Mouse (Mus musculus) lung, embryonic 16.5 days (tissue): ENCODE measurements at regions not wholly inside any gene's neighbourhood (a gene's known extent, or its start where the extent isn't known, plus 50 kb on each side); places are given as distances from the start of the nearest gene placed in this dataset.

Experiments
- ATAC-seq: fragments of 200-750 bp; cut with Nextera tagmentation; 2 replicates; pipeline ENCODE4 v1.8.0; 2017; ENCODE audit warnings: low read depth, mild to moderate bottlenecking, moderate library complexity
- H3K27ac ChIP-seq: fragments of 300-500 bp; sonication (generic); 2 replicates; pipeline ENCODE4 v1.5.1; 2014; ENCODE audit warnings: mild to moderate bottlenecking, control low read depth, low read length
- H3K27me3 ChIP-seq: fragments of 300-500 bp; sonication (generic); 2 replicates; pipeline ENCODE4 v1.6.1; 2014; ENCODE audit warnings: low read depth, low read length, mixed read lengths; ENCODE audit not compliant: control insufficient read depth, insufficient read depth
- H3K36me3 ChIP-seq: fragments of 300-500 bp; sonication (generic); 2 replicates; pipeline ENCODE4 v1.6.1; 2014; ENCODE audit warnings: low read length; ENCODE audit not compliant: control insufficient read depth, insufficient read depth
- H3K4me1 ChIP-seq: fragments of 300-500 bp; sonication (generic); replicated peaks from 2 replicates; pipeline ENCODE4 v1.6.1; 2014; ENCODE audit warnings: low read length, mixed read lengths; ENCODE audit not compliant: control insufficient read depth, insufficient read depth
- H3K4me2 ChIP-seq: fragments of 300-500 bp; sonication (generic); 2 replicates; pipeline ENCODE4 v1.6.1; 2014; ENCODE audit warnings: low read depth, low read length, control low read depth
- H3K4me3 ChIP-seq: fragments of 300-500 bp; sonication (generic); 2 replicates; pipeline ENCODE4 v1.5.1; 2014; ENCODE audit warnings: mild to moderate bottlenecking, low read length, control low read depth
- H3K9ac ChIP-seq: fragments of 300-500 bp; sonication (generic); 2 replicates; pipeline ENCODE4 v1.6.1; 2014; ENCODE audit warnings: low read length, control low read depth
- H3K9me3 ChIP-seq: fragments of 300-500 bp; sonication (generic); 2 replicates; pipeline ENCODE4 v1.6.1; 2016; ENCODE audit warnings: low read length; ENCODE audit not compliant: control insufficient read depth
- WGBS: fragments of 180-500 bp; shearing (Covaris S2); extraction: QIAGEN DNeasy Blood & Tissue Kit; methylation state at CpG from one replicate; pipeline ENCODE4 v1.1.7; 2014; 5-methylcytosine and 5-hydroxymethylcytosine counted together

GRCm38 (mm10) chr1:128535537-128536150 lies 56.4 kb downstream of the Cxcr4 start:
- H3K4me2 ChIP-seq, result peak overlapping the region; percentile 12; the same call in 1 of the 2 replicates
- H3K27ac ChIP-seq, result peak overlapping the region; percentile 75
- 40% methylated on average over 10 of the region's 10 CpGs for WGBS
- H3K4me3 ChIP-seq, result no peak overlapping the region
- H3K9me3 ChIP-seq, result no peaks in the 10 kb centered on the region
- no peaks in the 10 kb centered on the region for H3K36me3 ChIP-seq
- H3K4me1 ChIP-seq, result peaks cover 4% of the 10 kb centered on the region
- ATAC-seq, result peak; percentile 89
- H3K27me3 ChIP-seq, result no peaks in the 10 kb centered on the region
- H3K9ac ChIP-seq, result no peak overlapping the region

GRCm38 (mm10) chr1:128532632-128533031 lies 59.5 kb downstream of the Cxcr4 start:
- Histone ChIP-seq H3K27me3 (no peaks in the 10 kb centered on the region), H3K27ac (no peak overlapping the region), H3K9me3 (no peaks in the 10 kb centered on the region), H3K36me3 (no peaks in the 10 kb centered on the region), H3K9ac (no peak overlapping the region), H3K4me2 (no peak overlapping the region), H3K4me1 (peaks cover 4% of the 10 kb centered on the region), H3K4me3 (no peak overlapping the region)
- 13% methylated on average over 4 of the region's 4 CpGs for WGBS
- ATAC-seq, result no peak

GRCm38 (mm10) chr1:128529808-128530545 lies 62.1 kb downstream of the Cxcr4 start:
- no peak overlapping the region for H3K9ac ChIP-seq
- H3K27me3 ChIP-seq, result no peaks in the 10 kb centered on the region
- 76% methylated on average over 4 of the region's 4 CpGs for WGBS
- no peak overlapping the region for H3K27ac ChIP-seq
- H3K4me2 ChIP-seq, result no peak overlapping the region
- H3K9me3 ChIP-seq, result no peaks in the 10 kb centered on the region
- ATAC-seq, result no peak
- no peak overlapping the region for H3K4me3 ChIP-seq
- H3K4me1 ChIP-seq, result peaks cover 4% of the 10 kb centered on the region
- H3K36me3 ChIP-seq, result no peaks in the 10 kb centered on the region

GRCm38 (mm10) chr1:128519234-128519633 lies 72.9 kb downstream of the Cxcr4 start:
- no peaks in the 10 kb centered on the region for H3K27me3 ChIP-seq

GRCm38 (mm10) chr1:128518514-128518913 lies 73.6 kb downstream of the Cxcr4 start:
- Histone ChIP-seq H3K4me1 (no peaks in the 10 kb centered on the region), H3K9ac (no peak overlapping the region), H3K9me3 (no peaks in the 10 kb centered on the region), H3K27ac (no peak overlapping the region), H3K4me3 (no peak overlapping the region), H3K36me3 (no peaks in the 10 kb centered on the region), H3K27me3 (no peaks in the 10 kb centered on the region), H3K4me2 (no peak overlapping the region)
- WGBS, result 89% methylated on average over 5 of the region's 5 CpGs
- no peak for ATAC-seq

More at GRCm38 (mm10) chr1:128519234-128519633, 72.9 kb downstream of the Cxcr4 start:
- no peak overlapping the region for H3K27ac ChIP-seq
- no peaks in the 10 kb centered on the region for H3K4me1 ChIP-seq
- 87% methylated on average over 4 of the region's 4 CpGs for whole genome bisulfite sequencing
- ATAC-seq, result no peak
- no peak overlapping the region for H3K4me3 ChIP-seq
- no peaks in the 10 kb centered on the region for H3K9me3 ChIP-seq
- H3K9ac ChIP-seq, result no peak overlapping the region
- no peak overlapping the region for H3K4me2 ChIP-seq
- H3K36me3 ChIP-seq, result no peaks in the 10 kb centered on the region

- H3K4me2 ChIP-seq, result no peak overlapping the region
- H3K9me3 ChIP-seq, result no peaks in the 10 kb centered on the region
- 84% methylated on average over 1 of the region's 1 CpGs for WGBS
- ATAC-seq, result no peak
- no peaks in the 10 kb centered on the region for H3K4me1 ChIP-seq
- H3K27me3 ChIP-seq, result no peaks in the 10 kb centered on the region
- H3K36me3 ChIP-seq, result no peaks in the 10 kb centered on the region
- no peak overlapping the region for H3K27ac ChIP-seq
- H3K9ac ChIP-seq, result no peak overlapping the region
- no peak overlapping the region for H3K4me3 ChIP-seq
Observed at GRCm38 (mm10) chr1:128517351-128517750, 74.7 kb downstream of the Cxcr4 start.

GRCm38 (mm10) chr1:128514327-128514726 lies 77.8 kb downstream of the Cxcr4 start:
- 95% methylated on average over 1 of the region's 1 CpGs for WGBS
- no peak for ATAC-seq
- H3K27ac ChIP-seq, result no peak overlapping the region

GRCm38 (mm10) chr1:128513911-128514310 lies 78.2 kb downstream of the Cxcr4 start:
- no peak overlapping the region for H3K4me3 ChIP-seq
- ATAC-seq, result no peak
- H3K27ac ChIP-seq, result no peak overlapping the region
- 71% methylated on average over 2 of the region's 2 CpGs for WGBS
- H3K36me3 ChIP-seq, result no peaks in the 10 kb centered on the region
- H3K4me2 ChIP-seq, result no peak overlapping the region
- no peaks in the 10 kb centered on the region for H3K4me1 ChIP-seq
- H3K9ac ChIP-seq, result no peak overlapping the region
- H3K27me3 ChIP-seq, result no peaks in the 10 kb centered on the region
- H3K9me3 ChIP-seq, result no peaks in the 10 kb centered on the region

More at GRCm38 (mm10) chr1:128514327-128514726, 77.8 kb downstream of the Cxcr4 start:
- no peak overlapping the region for H3K4me3 ChIP-seq
- H3K9ac ChIP-seq, result no peak overlapping the region
- no peaks in the 10 kb centered on the region for H3K4me1 ChIP-seq
- no peaks in the 10 kb centered on the region for H3K9me3 ChIP-seq
- H3K27me3 ChIP-seq, result no peaks in the 10 kb centered on the region
- no peaks in the 10 kb centered on the region for H3K36me3 ChIP-seq
- H3K4me2 ChIP-seq, result no peak overlapping the region

- WGBS, result 67% methylated on average over 4 of the region's 4 CpGs
- ATAC-seq, result no peak
- Histone ChIP-seq H3K4me2 (no peak overlapping the region), H3K27ac (no peak overlapping the region), H3K4me3 (no peak overlapping the region), H3K9me3 (no peaks in the 10 kb centered on the region), H3K27me3 (no peaks in the 10 kb centered on the region), H3K9ac (no peak overlapping the region), H3K36me3 (no peaks in the 10 kb centered on the region), H3K4me1 (no peaks in the 10 kb centered on the region)
Observed at GRCm38 (mm10) chr1:128513153-128513552, 78.9 kb downstream of the Cxcr4 start.
